Mouse (Mus musculus): ENCODE data around the gene Fam217b. TPM values are rescaled to one million over a fixed set of nuclear protein-coding genes. Genes with fewer than 3 reads are reported as not detected.

Fam217b gene
- polyA plus RNA-seq (2021), result 3.4 TPM

- H3K27me3 ChIP-seq, result no peaks in the 10 kb centered on the region
- TF ChIP-seq CTCF (IDR thresholded peaks at IDR 0.05), result no peak
- in situ Hi-C loops (cut with MboI; ENCODE audit: low pct_unique_long_range_greater_than_20kb), result no loop called here
- ChIA-PET POLR2A (no interaction called here), CTCF (no interaction called here)
- DNase-seq (ENCODE audit: low read depth, low spot score) (no peak), ATAC-seq (peak; percentile 91)
These were observed at the start of gene Fam217b, which contains the start of gene Ppp1r3d for GRCm38 (mm10) chr2:178414261-178415149. TSS of gene Fam217b (plus strand) at chr2:178414524. TSS of gene Ppp1r3d (minus strand) at chr2:178414472.

GRCm38 (mm10) chr2:178407053-178407815 is 7.1 kb upstream of the Fam217b start, which contains the start of gene Sycp2:
TSS of gene Sycp2 (minus strand) at chr2:178407685.
- DNase-seq (ENCODE audit: low read depth, low spot score) (no peak), ATAC-seq (no peak)
- peaks cover 24% of the 10 kb centered on the region for H3K27me3 ChIP-seq
- ChIA-PET POLR2A (no interaction called here), CTCF (no interaction called here)
- in situ Hi-C loops (cut with MboI; ENCODE audit: low pct_unique_long_range_greater_than_20kb), result no loop called here
- TF ChIP-seq CTCF (IDR thresholded peaks at IDR 0.05), result no peak

GRCm38 (mm10) chr2:178409024-178409423 is 5.3 kb upstream of the Fam217b start:
- in situ Hi-C loops (cut with MboI; ENCODE audit: low pct_unique_long_range_greater_than_20kb), result no loop called here
- no peak for TF ChIP-seq CTCF (IDR thresholded peaks at IDR 0.05)
- H3K27me3 ChIP-seq, result peaks cover 6% of the 10 kb centered on the region
- no peak for DNase-seq (ENCODE audit: low read depth, low spot score)
- CTCF ChIA-PET, result no interaction called here
- POLR2A ChIA-PET, result no interaction called here
- ATAC-seq, result no peak

GRCm38 (mm10) chr2:178410286-178410685 is 4.0 kb upstream of the Fam217b start:
- in situ Hi-C loops (cut with MboI; ENCODE audit: low pct_unique_long_range_greater_than_20kb), result no loop called here
- DNase-seq (ENCODE audit: low read depth, low spot score), result no peak
- POLR2A ChIA-PET, result no interaction called here

GRCm38 (mm10) chr2:178412598-178412997 is 1.7 kb upstream of the Fam217b start:
- DNase-seq (ENCODE audit: low read depth, low spot score) (no peak), ATAC-seq (no peak)
- ChIA-PET POLR2A (no interaction called here), CTCF (no interaction called here)
- no peak for TF ChIP-seq CTCF (IDR thresholded peaks at IDR 0.05)
- no peaks in the 10 kb centered on the region for H3K27me3 ChIP-seq
- in situ Hi-C loops (cut with MboI; ENCODE audit: low pct_unique_long_range_greater_than_20kb), result no loop called here

More at GRCm38 (mm10) chr2:178410286-178410685, 4.0 kb upstream of the Fam217b start:
- no peak for ATAC-seq
- TF ChIP-seq CTCF (IDR thresholded peaks at IDR 0.05), result no peak
- peaks cover 3% of the 10 kb centered on the region for H3K27me3 ChIP-seq
- CTCF ChIA-PET, result no interaction called here

GRCm38 (mm10) chr2:178413081-178413480 is 1.2 kb upstream of the Fam217b start:
- DNase-seq (ENCODE audit: low read depth, low spot score) (no peak), ATAC-seq (no peak)
- no peak for TF ChIP-seq CTCF (IDR thresholded peaks at IDR 0.05)
- CTCF ChIA-PET, result no interaction called here
- no peaks in the 10 kb centered on the region for H3K27me3 ChIP-seq
- POLR2A ChIA-PET, result no interaction called here
- in situ Hi-C loops (cut with MboI; ENCODE audit: low pct_unique_long_range_greater_than_20kb), result no loop called here

GRCm38 (mm10) chr2:178413481-178414260 is 653 bp upstream of the Fam217b start:
- DNase-seq (ENCODE audit: low read depth, low spot score) (no peak), ATAC-seq (no peak)
- TF ChIP-seq CTCF (IDR thresholded peaks at IDR 0.05), result no peak
- POLR2A ChIA-PET, result no interaction called here
- CTCF ChIA-PET, result no interaction called here
- in situ Hi-C loops (cut with MboI; ENCODE audit: low pct_unique_long_range_greater_than_20kb), result no loop called here
- H3K27me3 ChIP-seq, result no peaks in the 10 kb centered on the region

GRCm38 (mm10) chr2:178415150-178415448 is 775 bp downstream of the Fam217b start:
- H3K27me3 ChIP-seq, result no peaks in the 10 kb centered on the region
- no peak for TF ChIP-seq CTCF (IDR thresholded peaks at IDR 0.05)
- peak; percentile 15 for ATAC-seq
- ChIA-PET CTCF (interaction anchor here (0.8 kb wide), 1 partner anchor 289 kb away, joined by 3 read pairs; no protein-coding TSS in a partner anchor), POLR2A (no interaction called here)
- in situ Hi-C loops (cut with MboI; ENCODE audit: low pct_unique_long_range_greater_than_20kb), result no loop called here
- no peak for DNase-seq (ENCODE audit: low read depth, low spot score)

GRCm38 (mm10) chr2:178416427-178416826 is 2.1 kb downstream of the Fam217b start:
- ChIA-PET CTCF (no interaction called here), POLR2A (no interaction called here)
- no peak for TF ChIP-seq CTCF (IDR thresholded peaks at IDR 0.05)
- in situ Hi-C loops (cut with MboI; ENCODE audit: low pct_unique_long_range_greater_than_20kb), result no loop called here
- ATAC-seq (no peak), DNase-seq (ENCODE audit: low read depth, low spot score) (no peak)
- no peaks in the 10 kb centered on the region for H3K27me3 ChIP-seq

- DNase-seq (ENCODE audit: low read depth, low spot score) (no peak), ATAC-seq (no peak)
- no peak for TF ChIP-seq CTCF (IDR thresholded peaks at IDR 0.05)
- H3K27me3 ChIP-seq, result no peaks in the 10 kb centered on the region
- POLR2A ChIA-PET, result no interaction called here
- CTCF ChIA-PET, result no interaction called here
- in situ Hi-C loops (cut with MboI; ENCODE audit: low pct_unique_long_range_greater_than_20kb), result no loop called here
These were observed 2.6 kb downstream of the Fam217b start for GRCm38 (mm10) chr2:178416970-178417369.
